Mouse (Mus musculus): Measurements from ENCODE around the gene Ssbp2.

- TF ChIP-seq CTCF (IDR thresholded peaks at IDR 0.05; ENCODE audit: extremely low read depth, insufficient read depth, low read length), result no peak
- no peak for TF ChIP-seq POLR2A (IDR thresholded peaks at IDR 0.05; ENCODE audit: extremely low read depth, insufficient read depth, low read length)
These were observed 159.3 kb downstream of the Ssbp2 start for GRCm38 (mm10) chr13:91619431-91619830.

Data from cortical plate, adult 2 months (tissue).